Mouse (Mus musculus) urinary bladder, postnatal 36 days (tissue): ENCODE results near the gene Exoc3l2.

Experiments used
- DNase-seq, 2 experiments: peaks; one replicate each; pipeline ENCODE4 v3.0.0; 2022; ENCODE audit warnings: low spot score in 2 of 2, mixed read lengths in 1 of 2

Gene Exoc3l2

DNA sequence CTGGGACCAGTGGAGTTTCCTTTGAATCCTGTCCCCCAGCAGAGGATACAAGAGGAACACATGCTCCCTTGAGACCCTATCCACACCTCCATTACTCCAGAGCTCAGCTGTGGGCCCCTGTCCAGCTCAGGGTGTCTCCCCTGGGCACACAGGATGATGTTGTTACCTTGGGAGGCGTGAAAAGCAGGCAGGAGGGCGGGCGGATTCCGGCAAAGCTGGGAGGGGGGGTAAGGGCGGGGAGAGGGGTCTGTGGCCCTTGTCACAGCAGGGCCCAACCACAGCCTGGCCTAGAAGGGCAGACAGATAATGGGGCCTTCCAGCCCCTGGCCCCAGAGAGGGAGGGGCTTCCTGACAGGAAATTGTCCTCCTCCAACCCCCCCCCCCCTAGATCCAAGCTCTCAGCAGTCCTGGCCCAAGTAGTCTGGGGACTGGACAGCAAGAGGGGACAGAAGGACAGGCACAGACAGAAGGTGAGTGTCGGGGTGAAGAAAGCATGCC is at the start of gene Exoc3l2:
Exoc3l2 (plus strand) TSS at position 448 of the 498 bp plus-strand sequence.
- no peak for DNase-seq

DNA sequence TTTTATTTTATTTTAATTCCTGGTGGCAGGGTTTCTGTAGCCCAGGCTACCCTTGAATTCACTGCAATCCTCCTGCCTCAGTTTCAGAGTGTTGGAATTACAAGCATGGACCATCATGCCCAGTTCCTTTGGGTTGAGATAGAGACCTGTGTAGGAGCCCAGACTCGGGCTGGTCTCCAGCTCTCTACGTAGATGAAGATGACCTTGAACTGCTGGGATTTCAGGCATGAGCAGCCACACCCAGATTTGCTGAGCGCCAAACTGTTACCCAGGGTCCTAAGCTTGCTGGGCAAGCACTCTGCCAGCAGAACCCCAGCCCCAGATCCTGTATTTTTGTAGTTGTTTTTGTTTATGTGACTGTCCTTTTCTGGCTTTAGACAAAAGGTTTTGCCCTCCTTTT is 49.6 kb upstream of the Exoc3l2 start:
- DNase-seq = no peak

DNA sequence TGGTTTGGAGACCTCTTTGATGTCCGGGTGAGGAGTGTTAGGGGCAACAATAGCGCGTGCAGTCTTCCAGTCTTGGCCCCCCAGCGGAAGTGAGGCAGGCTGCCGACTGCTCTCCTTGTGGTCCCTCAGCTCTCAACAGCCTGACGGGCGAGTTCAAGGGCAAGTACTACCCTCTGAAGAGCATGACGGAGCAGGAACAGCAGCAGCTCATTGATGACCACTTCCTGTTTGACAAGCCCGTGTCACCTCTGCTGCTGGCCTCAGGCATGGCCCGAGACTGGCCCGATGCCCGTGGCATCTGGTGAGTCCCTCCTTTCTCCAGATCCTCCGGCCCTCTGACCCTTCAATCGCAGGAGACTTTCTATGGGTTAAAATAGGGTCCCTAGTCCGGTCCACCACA is 46.5 kb upstream of the Exoc3l2 start:
- DNase-seq = no peak

GRCm38 (mm10) chr7:19420121-19420520 is 43.0 kb upstream of the Exoc3l2 start:
- DNase-seq = no peak

GRCm38 (mm10) chr7:19420821-19421636 is 42.1 kb upstream of the Exoc3l2 start:
- DNase-seq = peak; percentile 74 to 85

- DNase-seq = no peak
Observed at GRCm38 (mm10) chr7:19423083-19423482, 40.0 kb upstream of the Exoc3l2 start.

GRCm38 (mm10) chr7:19424051-19424450 is 39.1 kb upstream of the Exoc3l2 start:
- no peak for DNase-seq

DNA sequence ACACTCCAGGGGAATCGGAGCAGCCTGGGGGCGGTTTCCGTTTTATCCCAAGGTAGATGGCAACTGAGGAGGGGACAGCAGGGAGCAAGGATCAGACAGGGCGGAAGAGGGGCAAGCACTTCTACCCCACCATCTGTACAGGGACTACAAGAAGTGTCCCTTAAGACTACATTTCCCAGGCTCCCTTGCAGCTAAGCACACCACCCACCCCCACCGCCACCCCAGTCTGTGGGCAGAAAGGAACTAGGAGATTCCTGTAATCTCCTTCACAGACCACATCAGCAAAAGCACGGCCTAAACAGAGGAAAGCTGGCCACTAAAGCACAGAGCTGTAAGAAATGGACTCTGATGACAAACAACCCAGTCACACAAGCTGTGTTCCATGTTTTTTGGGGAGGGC is 36.8 kb upstream of the Exoc3l2 start:
- DNase-seq = no peak

- no peak for DNase-seq
Observed at GRCm38 (mm10) chr7:19426888-19427287, 36.2 kb upstream of the Exoc3l2 start.

DNA sequence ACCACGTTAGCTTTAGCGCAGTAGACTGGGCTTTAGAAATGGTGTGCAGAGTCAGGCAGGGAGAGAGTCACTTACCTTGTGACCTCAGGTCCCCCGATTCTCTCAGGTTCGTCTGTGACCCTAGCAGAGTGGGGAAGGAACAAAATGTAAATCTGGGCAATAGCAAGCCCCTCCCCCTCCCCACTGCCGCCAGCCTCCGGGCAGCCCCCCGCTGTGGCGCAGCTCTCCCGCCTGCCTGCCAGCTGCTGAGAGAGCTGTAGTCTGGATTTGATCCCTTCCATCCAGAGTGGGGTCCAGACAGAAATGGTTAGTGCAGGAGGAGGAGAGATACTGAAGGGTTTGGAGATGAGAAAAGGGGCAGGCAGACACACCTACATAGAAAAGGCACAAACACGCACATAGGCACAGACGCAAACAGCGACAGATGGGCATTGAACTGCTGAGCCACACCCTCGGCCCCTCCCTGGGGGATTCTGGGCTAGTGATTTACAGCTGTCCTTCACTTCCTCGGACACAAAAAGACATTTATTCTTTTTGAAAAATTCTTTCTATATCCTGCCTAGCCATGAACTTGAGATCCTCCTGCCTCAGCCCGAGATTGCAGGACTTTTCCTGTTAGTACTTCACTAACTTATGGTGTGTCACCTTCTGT is 35.0 kb upstream of the Exoc3l2 start:
- no peak for DNase-seq

GRCm38 (mm10) chr7:19429726-19430125 is 33.4 kb upstream of the Exoc3l2 start:
- no peak for DNase-seq

DNA sequence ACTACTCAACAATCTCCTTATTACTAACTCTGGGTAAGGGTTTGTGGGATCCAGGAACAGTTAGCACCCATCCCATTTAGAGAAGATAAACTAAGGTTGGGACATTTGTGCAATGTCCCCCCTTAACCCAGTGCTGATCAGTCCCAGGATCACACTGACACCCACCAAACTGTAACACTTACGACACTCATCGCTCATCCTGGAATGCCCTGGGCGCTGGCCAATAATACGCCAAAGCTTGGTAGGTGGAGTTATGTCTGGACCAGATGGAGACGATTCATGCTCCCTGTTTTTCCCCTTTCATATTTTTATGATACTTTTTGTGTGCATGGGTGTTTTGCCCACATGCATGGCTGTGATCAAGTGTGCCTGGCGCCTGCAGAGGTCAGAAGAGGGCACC is 32.7 kb upstream of the Exoc3l2 start:
- no peak for DNase-seq

- no peak for DNase-seq
Observed at GRCm38 (mm10) chr7:19432475-19432874, 30.7 kb upstream of the Exoc3l2 start.

DNA sequence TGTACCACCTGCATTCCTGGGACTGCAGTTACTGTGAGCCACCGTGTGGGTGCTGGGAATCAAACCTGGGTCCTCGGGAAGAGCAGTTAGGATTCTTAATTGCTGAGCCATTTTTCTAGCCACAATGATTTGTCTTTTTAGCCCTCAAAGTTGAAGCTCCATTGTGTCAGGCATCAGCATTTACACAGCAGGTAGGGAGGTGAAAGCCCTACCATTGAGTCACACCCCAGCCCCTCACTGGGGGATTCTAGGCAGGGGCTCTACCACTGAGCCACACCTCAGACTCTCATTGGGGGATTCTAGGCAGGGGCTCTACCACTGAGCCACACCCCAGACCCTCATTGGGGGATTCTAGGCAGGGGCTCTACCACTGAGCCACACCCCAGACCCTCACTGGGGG is 26.9 kb upstream of the Exoc3l2 start:
- DNase-seq = no peak

DNA sequence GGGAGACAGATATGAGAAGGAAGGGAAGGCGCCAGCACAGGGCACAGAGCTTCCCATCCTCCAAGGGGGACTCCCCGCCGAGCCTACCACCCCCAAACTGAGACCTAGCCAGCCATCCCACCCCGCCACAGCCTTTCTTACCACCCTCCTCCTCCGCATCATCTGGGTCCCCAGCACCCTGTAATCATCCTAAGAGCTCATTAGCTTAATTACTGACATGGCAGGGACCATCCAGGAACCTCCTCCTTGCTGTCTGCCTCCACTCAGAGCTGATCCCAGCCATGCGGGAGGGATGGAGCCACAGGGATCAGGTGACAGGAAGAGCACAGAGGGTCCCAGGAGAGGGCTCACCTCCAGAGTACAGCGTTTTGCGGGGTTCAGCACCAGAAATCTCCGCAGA is 26.1 kb upstream of the Exoc3l2 start:
- DNase-seq = no peak

DNA sequence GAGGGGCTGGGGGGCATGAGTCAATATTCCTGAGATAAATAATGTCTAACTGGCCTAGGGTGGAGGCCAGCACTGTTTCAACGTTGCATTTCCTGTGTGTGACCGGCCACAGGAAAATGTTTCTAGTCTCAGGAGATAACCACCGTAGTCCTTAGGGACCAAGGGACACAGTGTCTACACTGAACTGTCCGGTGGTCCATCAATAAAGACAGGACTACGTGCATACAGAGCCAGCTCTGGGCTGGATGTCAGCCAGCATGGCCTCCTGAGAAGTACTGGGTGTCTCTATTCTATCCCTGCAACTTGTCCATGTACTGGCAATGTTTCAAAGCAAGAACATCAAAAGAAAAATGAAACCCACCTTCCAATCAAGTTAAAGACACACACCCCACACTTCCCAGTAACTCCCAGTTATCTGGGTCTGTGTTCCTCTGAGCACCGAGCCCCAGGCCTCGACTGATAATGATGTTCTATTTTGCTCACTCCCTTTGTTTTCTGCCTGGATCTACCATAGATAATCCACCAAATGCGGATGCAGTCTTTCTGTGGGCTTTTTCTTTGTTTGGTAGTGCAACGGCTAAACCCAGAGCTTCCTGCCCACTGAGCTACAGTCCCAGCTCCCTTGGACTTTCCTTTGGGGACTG is 21.6 kb upstream of the Exoc3l2 start:
- DNase-seq = no peak

GRCm38 (mm10) chr7:19443344-19443743 is 19.8 kb upstream of the Exoc3l2 start:
- DNase-seq = peak; percentile 77 to 83

DNA sequence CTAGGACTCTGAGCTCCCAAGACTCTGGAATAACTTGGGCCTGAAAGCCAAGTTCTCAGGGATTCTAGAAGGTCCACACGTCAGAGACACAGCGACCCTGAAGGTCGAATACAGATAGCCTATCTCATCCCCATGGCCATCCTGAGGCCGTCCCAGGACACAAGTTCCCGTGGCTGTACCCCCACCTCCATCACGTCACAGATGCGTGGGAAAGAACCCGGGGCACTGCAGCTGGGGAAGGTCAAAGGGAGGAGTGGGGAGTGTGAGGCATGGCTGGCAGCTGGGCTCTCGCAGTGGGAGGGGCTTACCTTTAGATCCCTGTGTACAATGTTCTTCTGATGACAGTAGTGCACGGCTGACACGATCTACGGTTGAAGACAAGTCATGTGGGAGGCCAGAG is 18.3 kb upstream of the Exoc3l2 start:
- DNase-seq = no peak

DNA sequence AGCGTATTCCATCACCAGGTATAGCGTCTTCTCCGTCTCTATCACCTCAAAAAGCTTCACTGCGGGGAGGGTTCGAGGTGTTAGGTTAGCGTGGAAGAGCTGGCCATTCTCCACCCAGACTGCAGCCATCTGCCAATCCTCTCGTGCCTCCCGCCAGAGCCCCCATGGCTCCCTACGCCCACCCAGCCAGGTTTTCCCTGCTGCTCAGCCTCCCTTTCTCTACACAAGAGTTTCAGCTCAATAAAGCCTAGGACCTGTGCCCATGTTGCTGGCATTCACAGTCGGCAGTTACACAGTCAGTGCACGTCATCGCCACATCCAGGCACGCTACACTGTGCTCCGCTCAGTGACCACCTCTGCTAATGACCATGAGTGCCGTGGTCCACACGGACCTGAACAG is 15.4 kb upstream of the Exoc3l2 start:
- no peak for DNase-seq

DNA sequence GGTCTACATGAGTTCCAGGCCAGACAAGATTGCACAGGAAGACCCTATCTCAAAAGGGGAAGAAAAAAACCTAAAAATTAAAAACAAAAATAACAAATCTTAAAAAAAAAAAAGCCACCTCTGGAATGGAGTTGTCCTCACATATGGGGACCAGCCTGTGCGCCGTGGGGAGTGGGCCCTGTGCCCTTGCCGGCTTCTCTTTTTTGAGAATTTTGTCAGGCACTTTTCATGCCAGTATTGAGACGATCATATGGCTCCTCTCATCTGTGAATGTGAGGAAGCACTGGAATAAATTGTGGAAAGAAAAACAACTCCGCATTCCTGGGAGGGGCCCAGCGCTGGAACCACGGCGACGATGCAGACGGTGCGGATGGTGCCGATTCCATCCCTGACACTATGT is 14.0 kb upstream of the Exoc3l2 start:
- DNase-seq = no peak

- DNase-seq = no peak
Observed at GRCm38 (mm10) chr7:19455186-19455585, 7.9 kb upstream of the Exoc3l2 start.

DNA sequence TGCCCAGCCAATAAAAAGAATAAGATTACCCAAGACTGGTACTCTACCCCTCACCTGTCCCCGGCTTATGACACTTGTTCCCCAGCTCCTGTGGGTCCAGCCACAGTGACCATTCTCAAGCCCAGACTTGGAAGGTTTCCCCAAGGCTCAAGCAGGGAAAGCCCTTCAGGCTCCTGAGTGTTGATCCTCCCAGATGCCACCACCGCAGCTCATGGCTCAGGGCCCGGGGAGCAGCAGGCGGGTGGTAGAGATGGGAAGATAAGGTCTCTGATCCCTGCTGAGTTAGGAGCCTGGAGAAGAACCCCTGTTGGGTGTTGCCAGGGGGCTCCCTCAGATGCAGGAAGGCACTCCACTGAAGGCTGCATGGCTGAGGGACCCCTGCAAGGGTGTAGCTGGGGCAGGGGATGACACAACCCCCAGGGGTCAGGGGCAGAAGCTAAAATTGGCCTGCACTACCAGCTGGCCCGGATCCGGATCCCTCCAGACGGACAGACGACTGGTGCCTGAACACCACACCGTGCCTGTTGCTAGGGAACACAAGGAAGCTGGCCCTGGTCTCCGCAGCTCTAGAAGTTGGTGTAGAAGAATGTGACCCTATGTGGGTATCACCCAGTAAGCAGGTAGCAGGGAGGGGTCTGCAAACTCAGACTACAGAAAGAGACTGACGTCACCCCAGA is 7.2 kb upstream of the Exoc3l2 start:
- DNase-seq = no peak
